Mouse (Mus musculus): ENCODE measurements around the gene Tmbim1. TPM values are rescaled to one million over a fixed set of nuclear protein-coding genes. Genes with fewer than 3 reads are reported as not detected.
"Not testable (repeated sequence)": the region's sequence is repeated elsewhere in the genome, so short reads cannot be mapped to it uniquely, and the experiment has no call there.

Gene Tmbim1
- polyA plus RNA-seq, 1 experiment from 2014 or later: 6.8 TPM

GRCm38 (mm10) chr1:74338626-74339025 lies 33.2 kb upstream of the Tmbim1 start:
- H3K4me1 ChIP-seq: peaks cover 15% of the 10 kb centered on the region
- H3K27me3 ChIP-seq: no peaks in the 10 kb centered on the region
- no peak overlapping the region for H3K4me2 ChIP-seq (replicated peaks)
- WGBS: 83% methylated on average over 3 of the region's 4 CpGs
- no peaks in the 10 kb centered on the region for H3K36me3 ChIP-seq
- no peak overlapping the region for H3K27ac ChIP-seq (replicated peaks)
- no peaks in the 10 kb centered on the region for H3K9me3 ChIP-seq
- H3K9ac ChIP-seq (replicated peaks): no peak overlapping the region
- ATAC-seq (replicated peaks): no peak
- no peak overlapping the region for H3K4me3 ChIP-seq

- H3K9me3 ChIP-seq: no peaks in the 10 kb centered on the region
- no peaks in the 10 kb centered on the region for H3K36me3 ChIP-seq
- peaks cover 15% of the 10 kb centered on the region for H3K4me1 ChIP-seq
- no peak overlapping the region for H3K4me2 ChIP-seq (replicated peaks)
- H3K9ac ChIP-seq (replicated peaks): no peak overlapping the region
- H3K4me3 ChIP-seq: no peak overlapping the region
- H3K27me3 ChIP-seq: no peaks in the 10 kb centered on the region
- H3K27ac ChIP-seq (replicated peaks): no peak overlapping the region
- no peak for ATAC-seq (replicated peaks)
- 91% methylated on average over 3 of the region's 5 CpGs for WGBS
Measured at GRCm38 (mm10) chr1:74338013-74338412, 32.6 kb upstream of the Tmbim1 start.

GRCm38 (mm10) chr1:74337241-74337771 lies 31.9 kb upstream of the Tmbim1 start:
- H3K9ac ChIP-seq (replicated peaks): no peak overlapping the region
- H3K9me3 ChIP-seq: no peaks in the 10 kb centered on the region
- ATAC-seq (replicated peaks): no peak
- no peaks in the 10 kb centered on the region for H3K36me3 ChIP-seq
- H3K27me3 ChIP-seq: no peaks in the 10 kb centered on the region
- no peak overlapping the region for H3K27ac ChIP-seq (replicated peaks)
- H3K4me3 ChIP-seq: no peak overlapping the region
- no peak overlapping the region for H3K4me2 ChIP-seq (replicated peaks)
- peaks cover 16% of the 10 kb centered on the region for H3K4me1 ChIP-seq
- WGBS: 76% methylated on average over 3 of the region's 3 CpGs

GRCm38 (mm10) chr1:74335436-74336170 lies 30.2 kb upstream of the Tmbim1 start:
- Histone ChIP-seq H3K9me3 (no peaks in the 10 kb centered on the region), H3K27me3 (no peaks in the 10 kb centered on the region), H3K4me1 (peaks cover 23% of the 10 kb centered on the region), H3K9ac (replicated peaks) (no peak overlapping the region), H3K4me2 (replicated peaks) (no peak overlapping the region), H3K4me3 (no peak overlapping the region), H3K36me3 (no peaks in the 10 kb centered on the region), H3K27ac (replicated peaks) (no peak overlapping the region)
- WGBS: 78% methylated on average over 6 of the region's 6 CpGs
- no peak for ATAC-seq (replicated peaks)

- H3K36me3 ChIP-seq: no peaks in the 10 kb centered on the region
- H3K9me3 ChIP-seq: no peaks in the 10 kb centered on the region
- WGBS: 63% methylated on average over 4 of the region's 4 CpGs
- no peak overlapping the region for H3K4me2 ChIP-seq (replicated peaks)
- peaks cover 27% of the 10 kb centered on the region for H3K4me1 ChIP-seq
- H3K27ac ChIP-seq (replicated peaks): no peak overlapping the region
- H3K27me3 ChIP-seq: no peaks in the 10 kb centered on the region
- H3K9ac ChIP-seq (replicated peaks): no peak overlapping the region
- no peak for ATAC-seq (replicated peaks)
- H3K4me3 ChIP-seq: no peak overlapping the region
Measured at GRCm38 (mm10) chr1:74335033-74335432, 29.6 kb upstream of the Tmbim1 start.

GRCm38 (mm10) chr1:74334607-74335006 lies 29.2 kb upstream of the Tmbim1 start:
- H3K4me2 ChIP-seq (replicated peaks): no peak overlapping the region
- no peak overlapping the region for H3K27ac ChIP-seq (replicated peaks)
- H3K36me3 ChIP-seq: no peaks in the 10 kb centered on the region
- no peak for ATAC-seq (replicated peaks)
- H3K27me3 ChIP-seq: no peaks in the 10 kb centered on the region
- H3K9me3 ChIP-seq: no peaks in the 10 kb centered on the region
- H3K9ac ChIP-seq (replicated peaks): no peak overlapping the region
- no peak overlapping the region for H3K4me3 ChIP-seq
- H3K4me1 ChIP-seq: peaks cover 30% of the 10 kb centered on the region
- WGBS: 77% methylated on average over 3 of the region's 3 CpGs

- ATAC-seq (replicated peaks): peak; percentile 6
- H3K27ac ChIP-seq (replicated peaks): peak overlapping the region; percentile 89
- H3K4me3 ChIP-seq: peak overlapping the region; percentile 53
- peak overlapping the region; percentile 58 for H3K9ac ChIP-seq (replicated peaks)
- 2% methylated on average over 9 of the region's 9 CpGs for WGBS
- peaks cover 30% of the 10 kb centered on the region for H3K4me1 ChIP-seq
- no peaks in the 10 kb centered on the region for H3K36me3 ChIP-seq
- H3K27me3 ChIP-seq: no peaks in the 10 kb centered on the region
- H3K4me2 ChIP-seq (replicated peaks): peak overlapping the region; percentile 83
- H3K9me3 ChIP-seq: no peaks in the 10 kb centered on the region
Measured at GRCm38 (mm10) chr1:74332930-74333329, 27.5 kb upstream of the Tmbim1 start.

- Histone ChIP-seq H3K9ac (replicated peaks) (peak overlapping the region; percentile 58), H3K4me3 (peak overlapping the region; percentile 53), H3K36me3 (no peaks in the 10 kb centered on the region), H3K4me1 (peaks cover 27% of the 10 kb centered on the region), H3K27ac (replicated peaks) (peak overlapping the region; percentile 89), H3K4me2 (replicated peaks) (peak overlapping the region; percentile 83), H3K9me3 (no peaks in the 10 kb centered on the region), H3K27me3 (no peaks in the 10 kb centered on the region)
- under 1% methylated on average over 36 of the region's 36 CpGs for WGBS
- ATAC-seq (replicated peaks): peak; percentile 97
Measured at GRCm38 (mm10) chr1:74332241-74332763, 26.9 kb upstream of the Tmbim1 start.

- peaks cover 27% of the 10 kb centered on the region for H3K4me1 ChIP-seq
- 82% methylated on average over 4 of the region's 4 CpGs for WGBS
- no peaks in the 10 kb centered on the region for H3K36me3 ChIP-seq
- H3K9ac ChIP-seq (replicated peaks): no peak overlapping the region
- no peaks in the 10 kb centered on the region for H3K9me3 ChIP-seq
- H3K27ac ChIP-seq (replicated peaks): peak overlapping the region; percentile 89
- ATAC-seq (replicated peaks): no peak
- H3K4me2 ChIP-seq (replicated peaks): no peak overlapping the region
- H3K4me3 ChIP-seq: no peak overlapping the region
- no peaks in the 10 kb centered on the region for H3K27me3 ChIP-seq
Measured at GRCm38 (mm10) chr1:74331046-74331681, 25.7 kb upstream of the Tmbim1 start.

- H3K4me1 ChIP-seq: peaks cover 27% of the 10 kb centered on the region
- no peak for ATAC-seq (replicated peaks)
- H3K27ac ChIP-seq (replicated peaks): peak overlapping the region; percentile 89; the same call in 1 of the 2 replicates
- no peaks in the 10 kb centered on the region for H3K36me3 ChIP-seq
- H3K9ac ChIP-seq (replicated peaks): no peak overlapping the region
- H3K4me3 ChIP-seq: no peak overlapping the region
- WGBS: 57% methylated on average over 7 of the region's 7 CpGs
- H3K4me2 ChIP-seq (replicated peaks): no peak overlapping the region
- H3K9me3 ChIP-seq: no peaks in the 10 kb centered on the region
- H3K27me3 ChIP-seq: no peaks in the 10 kb centered on the region
Measured at GRCm38 (mm10) chr1:74329899-74330431, 24.5 kb upstream of the Tmbim1 start.

- not testable (repeated sequence) for H3K36me3 ChIP-seq; ATAC-seq (replicated peaks); H3K9me3 ChIP-seq; H3K4me3 ChIP-seq; H3K9ac ChIP-seq (replicated peaks); H3K4me2 ChIP-seq (replicated peaks); H3K27me3 ChIP-seq; H3K4me1 ChIP-seq; H3K27ac ChIP-seq (replicated peaks)
- 75% methylated on average over 2 of the region's 2 CpGs for WGBS
Measured at GRCm38 (mm10) chr1:74326916-74327315, 21.5 kb upstream of the Tmbim1 start.

GRCm38 (mm10) chr1:74321396-74321795 lies 16.0 kb upstream of the Tmbim1 start:
- WGBS: 89% methylated on average over 3 of the region's 3 CpGs
- ATAC-seq (replicated peaks): no peak
- Histone ChIP-seq H3K4me1 (no peaks in the 10 kb centered on the region), H3K27ac (replicated peaks) (no peak overlapping the region), H3K4me2 (replicated peaks) (no peak overlapping the region), H3K9ac (replicated peaks) (no peak overlapping the region), H3K9me3 (no peaks in the 10 kb centered on the region), H3K4me3 (no peak overlapping the region), H3K27me3 (no peaks in the 10 kb centered on the region), H3K36me3 (no peaks in the 10 kb centered on the region)
